Mouse (Mus musculus): ENCODE measurements at regions not wholly inside any gene's neighbourhood (a gene's known extent, or its start where the extent isn't known, plus 50 kb on each side); places are given as distances from the start of the nearest gene placed in this dataset.

DNA sequence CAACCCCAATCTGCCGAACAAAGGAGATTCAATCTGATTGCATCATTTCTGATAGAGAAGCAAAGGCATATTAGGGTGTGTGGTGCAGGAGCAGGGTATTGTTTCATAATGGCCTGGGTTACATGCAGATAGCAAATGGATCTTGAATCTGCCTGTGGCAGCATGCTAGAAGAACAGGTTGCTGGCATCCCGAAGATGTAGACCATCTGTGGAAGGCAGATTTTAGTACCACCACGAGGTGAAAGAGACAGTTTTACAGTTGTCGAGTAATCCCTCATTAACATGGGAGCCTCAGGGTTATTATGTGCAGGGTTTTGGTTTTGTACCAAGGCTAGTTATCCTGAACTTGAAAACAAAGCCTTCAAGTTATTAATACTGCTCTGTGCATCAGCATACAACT, 140.9 kb downstream of the H2afy start:
- TF ChIP-seq POLR2A (IDR thresholded peaks at IDR 0.05; ENCODE audit: control insufficient read depth, low read depth, low read length): no peak
- TF ChIP-seq CTCF (IDR thresholded peaks at IDR 0.05; ENCODE audit: control insufficient read depth, insufficient read depth, insufficient replicate concordance, low read depth, low read length): no peak

Data from testis, adult 2 months (tissue).